Mouse (Mus musculus) brain, adult 10 weeks (tissue): ENCODE measurements around the gene Trmt5. TPM values are rescaled to one million over a fixed set of nuclear protein-coding genes. Genes with fewer than 3 reads are reported as not detected.

Experiments used
- polyA plus RNA-seq: library from polyadenylated mRNA; stranded (reverse); fragments of 350-450 nt; fragmentation: Illumina TruSeq; extraction: RNeasy Lipid Tissue Mini Kit (QIAGEN cat#74804); gene quantifications from one replicate; pipeline ENCODE4 v1.2.3, GENCODE M21; 2015; ENCODE audit warnings: low read depth, low replicate concordance

Gene Trmt5
- 17.1 TPM for polyA plus RNA-seq

GRCm38 (mm10) chr12:73286287-73287092, at the start of gene Trmt5, which contains the start of gene Slc38a6:
TSS of gene Trmt5 (minus strand) at chr12:73286710.
TSS of gene Slc38a6 (plus strand) at chr12:73286779.

Other genes starting within 250 kb of the Trmt5 start
- gene Six1, start 232.8 kb downstream of the Trmt5 start, polyA plus RNA-seq: 0.13 TPM
- gene Six4, start 173.3 kb downstream of the Trmt5 start, polyA plus RNA-seq: 1.0 TPM
- gene Mnat1, start 163.0 kb downstream of the Trmt5 start, polyA plus RNA-seq: 19.2 TPM
- gene Slc38a6, start 69 bp upstream of the Trmt5 start, polyA plus RNA-seq: 12.2 TPM